Mouse (Mus musculus): ENCODE data around the gene Gpx2.

Gene Gpx2

GRCm38 (mm10) chr12:76795350-76795749, at the start of gene Gpx2:
Gpx2 (minus strand) TSS chr12:76795554.
- DNase-seq = no peak

GRCm38 (mm10) chr12:76844346-76845061, 49.1 kb upstream of the Gpx2 start:
- DNase-seq = no peak

- DNase-seq = no peak
These were observed 44.7 kb upstream of the Gpx2 start for GRCm38 (mm10) chr12:76840081-76840480.

GRCm38 (mm10) chr12:76839298-76839697, 43.9 kb upstream of the Gpx2 start:
- no peak for DNase-seq

GRCm38 (mm10) chr12:76837844-76838650, 42.7 kb upstream of the Gpx2 start:
- no peak for DNase-seq

- DNase-seq = peak; percentile 100
These were observed 41.9 kb upstream of the Gpx2 start for GRCm38 (mm10) chr12:76837101-76837843.

GRCm38 (mm10) chr12:76832704-76833103, 37.4 kb upstream of the Gpx2 start:
- peak; percentile 34 to 50 for DNase-seq

GRCm38 (mm10) chr12:76825283-76825682, 29.9 kb upstream of the Gpx2 start:
- no peak for DNase-seq

- peak; percentile 55 to 58 for DNase-seq
These were observed 27.3 kb upstream of the Gpx2 start, which contains the start of gene Rab15 for GRCm38 (mm10) chr12:76822651-76823041. Rab15 (minus strand) TSS chr12:76822908.

GRCm38 (mm10) chr12:76822002-76822650, 26.8 kb upstream of the Gpx2 start:
- peak; percentile 59 to 63 for DNase-seq

- peak in 1 of 2 experiments; percentile 51 for DNase-seq
These were observed 25.3 kb upstream of the Gpx2 start for GRCm38 (mm10) chr12:76820615-76821014.

- no peak for DNase-seq
These were observed 24.5 kb upstream of the Gpx2 start for GRCm38 (mm10) chr12:76819816-76820215.

GRCm38 (mm10) chr12:76818908-76819307, 23.6 kb upstream of the Gpx2 start:
- no peak for DNase-seq

- no peak for DNase-seq
These were observed 22.8 kb upstream of the Gpx2 start for GRCm38 (mm10) chr12:76818120-76818519.

- peak; percentile 49 to 51 for DNase-seq
These were observed 21.8 kb upstream of the Gpx2 start for GRCm38 (mm10) chr12:76817176-76817575.

- DNase-seq = no peak
These were observed 21.4 kb upstream of the Gpx2 start for GRCm38 (mm10) chr12:76816720-76817119.

- peak; percentile 44 to 46 for DNase-seq
These were observed 18.8 kb upstream of the Gpx2 start for GRCm38 (mm10) chr12:76814120-76814519.

GRCm38 (mm10) chr12:76813543-76813942, 18.2 kb upstream of the Gpx2 start:
- DNase-seq = peak in 1 of 2 experiments; percentile 14

- DNase-seq = peak; percentile 57 to 67
These were observed 15.7 kb upstream of the Gpx2 start for GRCm38 (mm10) chr12:76811006-76811405.

- DNase-seq = peak in 1 of 2 experiments; percentile 36
These were observed 15.1 kb upstream of the Gpx2 start for GRCm38 (mm10) chr12:76810491-76810890.

GRCm38 (mm10) chr12:76807796-76808195, 12.4 kb upstream of the Gpx2 start:
- no peak for DNase-seq

- peak; percentile 99 for DNase-seq
These were observed 9.9 kb upstream of the Gpx2 start for GRCm38 (mm10) chr12:76805056-76805811.

Data from cerebellum, postnatal 36 days (tissue).